Mouse (Mus musculus) leukemia stem cell, adult 10-12 weeks (primary cell): ENCODE results near the gene Ugt2b35. TPM values are rescaled to one million over a fixed set of nuclear protein-coding genes. Genes with fewer than 3 reads are reported as not detected.

Experiments
- polyA plus RNA-seq: library from polyadenylated mRNA; stranded (reverse); fragments of >175 nt; gene quantifications from 2 replicates; pipeline ENCODE4 v1.2.3, GENCODE M21; 2012; ENCODE audit warnings: low replicate concordance

Ugt2b35 gene
- polyA plus RNA-seq: not detected in 2 replicates

DNA sequence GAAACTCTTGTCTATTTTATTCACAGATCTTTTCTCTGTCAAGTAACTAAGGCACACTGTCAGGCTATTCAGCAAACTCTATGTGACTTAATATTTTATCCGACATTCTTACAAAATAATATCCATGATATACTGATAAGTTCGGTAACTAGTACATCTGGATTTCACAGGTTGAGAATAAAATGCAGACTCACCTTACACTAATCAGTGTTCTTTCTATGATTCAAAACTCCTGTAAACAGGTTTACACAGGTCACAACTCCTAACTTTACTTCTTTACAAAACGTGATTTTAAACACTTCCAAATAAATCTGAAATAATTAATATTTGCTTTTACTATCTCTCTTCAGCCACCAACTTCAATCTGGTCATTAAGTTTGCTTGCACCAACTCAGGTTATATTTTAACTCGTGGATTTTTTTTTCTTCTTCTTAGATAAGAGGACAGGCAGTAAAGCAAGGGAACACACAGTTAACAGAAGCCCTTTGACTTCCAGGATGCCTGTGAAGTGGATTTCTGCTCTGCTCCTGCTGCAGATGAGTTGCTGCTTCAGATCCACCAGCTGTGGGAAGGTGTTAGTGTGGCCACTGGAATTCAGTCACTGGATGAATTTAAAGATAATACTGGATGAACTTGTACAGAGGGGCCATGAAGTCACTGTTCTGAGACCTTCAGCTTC lies at the start of gene Ugt2b35:
TSS of gene Ugt2b35 (plus strand) at position 466 of the 679 bp plus-strand sequence.

Other genes with a start within 250 kb of the Ugt2b35 start
- 13.9 and 15.4 TPM in 2 replicates for gene Ythdc1, start 196.6 kb upstream of the Ugt2b35 start, polyA plus RNA-seq
- not detected in 2 replicates for gene Ugt2b34, start 93.9 kb upstream of the Ugt2b35 start, polyA plus RNA-seq
- gene Ugt2b1, start 74.3 kb upstream of the Ugt2b35 start, polyA plus RNA-seq: not detected in 2 replicates
- gene Ugt2b36, start 91.7 kb downstream of the Ugt2b35 start, polyA plus RNA-seq: not detected in 2 replicates
- not detected in 2 replicates for gene Ugt2b5, start 139.5 kb downstream of the Ugt2b35 start, polyA plus RNA-seq